In genomic region chr4:69974208-69974607, GRCm38 (mm10) we compare ENCODE assay signal across 25 mouse cellular contexts.
DNase-seq lines count a peak whose midpoint lies in the region; ATAC-seq and TF ChIP-seq lines count a peak whose summit lies in the region.
"Had no signal": no experiment of that assay in that cellular context is flagged by ENCODE, and none has a peak within 500 bp of the region (broad histone marks: within the 10 kb centered on the region; RNA-seq: fewer than 3 reads in every experiment).

No protein-coding gene starts in this region.

- no peak overlapping the region for H3K27ac ChIP-seq in midbrain, embryonic 11.5 days (ENCODE audit: low read depth, low read length)
- no peak overlapping the region for H3K27ac ChIP-seq in midbrain, embryonic 14.5 days (replicated peaks; ENCODE audit: low read depth, low read length)
- H3K27ac ChIP-seq in forebrain, embryonic 16.5 days (ENCODE audit: low read length), result no peak overlapping the region
- H3K27ac ChIP-seq in kidney, embryonic 16.5 days (ENCODE audit: low read length), result no peak overlapping the region
- H3K27ac ChIP-seq: hindbrain, embryonic 15.5 days; kidney, postnatal 0 days; limb, embryonic 12.5 days; liver, embryonic 15.5 days; neural tube, embryonic 15.5 days had no signal

- no peaks in the 10 kb centered on the region for H3K9me3 ChIP-seq in midbrain, embryonic 11.5 days (ENCODE audit: control insufficient read depth, low read length)
- no peaks in the 10 kb centered on the region for H3K9me3 ChIP-seq in midbrain, embryonic 14.5 days (ENCODE audit: control insufficient read depth, low read length)
- H3K9me3 ChIP-seq in forebrain, embryonic 16.5 days (ENCODE audit: control insufficient read depth, low read length), result 0 out of 2 replicates have a peak, but pooled peaks cover 2% of the 10 kb centered on the region
- 0 out of 2 replicates have a peak, but pooled peaks cover 3% of the 10 kb centered on the region for H3K9me3 ChIP-seq in kidney, embryonic 16.5 days (ENCODE audit: low read length)
- H3K9me3 ChIP-seq: hindbrain, embryonic 15.5 days; limb, embryonic 12.5 days; neural tube, embryonic 15.5 days had no signal

- no peaks in the 10 kb centered on the region for H3K36me3 ChIP-seq in midbrain, embryonic 11.5 days (ENCODE audit: control insufficient read depth, insufficient read depth, low read length)
- no peaks in the 10 kb centered on the region for H3K36me3 ChIP-seq in midbrain, embryonic 14.5 days (ENCODE audit: control insufficient read depth, insufficient read depth, low read length)
- no peaks in the 10 kb centered on the region for H3K36me3 ChIP-seq in forebrain, embryonic 16.5 days (ENCODE audit: control insufficient read depth, insufficient read depth)
- H3K36me3 ChIP-seq in kidney, embryonic 16.5 days (ENCODE audit: insufficient read depth, low read length), result no peaks in the 10 kb centered on the region
- H3K36me3 ChIP-seq: G1E; hindbrain, embryonic 15.5 days; limb, embryonic 12.5 days; liver, embryonic 15.5 days; neural tube, embryonic 15.5 days had no signal

- no peak overlapping the region for H3K4me2 ChIP-seq in midbrain, embryonic 11.5 days
- no peak overlapping the region for H3K4me2 ChIP-seq in midbrain, embryonic 14.5 days (ENCODE audit: low read length)
- no peak overlapping the region for H3K4me2 ChIP-seq in forebrain, embryonic 16.5 days (ENCODE audit: low read length)
- H3K4me2 ChIP-seq in kidney, embryonic 16.5 days (replicated peaks; ENCODE audit: low read depth, low read length), result no peak overlapping the region
- H3K4me2 ChIP-seq: heart, embryonic 11.5 days; hindbrain, embryonic 15.5 days; limb, embryonic 12.5 days; liver, embryonic 15.5 days; lung, embryonic 14.5 days; neural tube, embryonic 15.5 days had no signal

- H3K9ac ChIP-seq in midbrain, embryonic 11.5 days (ENCODE audit: low read length), result no peak overlapping the region
- H3K9ac ChIP-seq in midbrain, embryonic 14.5 days (replicated peaks; ENCODE audit: low read length), result no peak overlapping the region
- no peak overlapping the region for H3K9ac ChIP-seq in forebrain, embryonic 16.5 days (replicated peaks; ENCODE audit: low read depth, low read length)
- no peak overlapping the region for H3K9ac ChIP-seq in kidney, embryonic 16.5 days (replicated peaks; ENCODE audit: low read length)
- H3K9ac ChIP-seq: hindbrain, embryonic 15.5 days; limb, embryonic 12.5 days; liver, embryonic 15.5 days; lung, embryonic 14.5 days; neural tube, embryonic 15.5 days had no signal

- WGBS in midbrain, embryonic 11.5 days, result 37% methylated on average over 2 of the region's 2 CpGs
- 38% methylated on average over 2 of the region's 2 CpGs for whole genome bisulfite sequencing in midbrain, embryonic 14.5 days
- 8% methylated on average over 2 of the region's 2 CpGs for WGBS in forebrain, embryonic 16.5 days
- 49% methylated on average over 2 of the region's 2 CpGs for WGBS in kidney, embryonic 16.5 days

- ATAC-seq in midbrain, embryonic 11.5 days (ENCODE audit: low FRiP score), result 0 out of 2 replicates have a peak, but pooled peaks have one; percentile 25
- no peak; the same call in 1 of the 2 replicates for ATAC-seq in midbrain, embryonic 14.5 days (ENCODE audit: low FRiP score, low TSS enrichment)
- peak; percentile 63 for ATAC-seq in forebrain, embryonic 16.5 days
- no peak for ATAC-seq in kidney, embryonic 16.5 days (ENCODE audit: low FRiP score, low TSS enrichment)

- TF ChIP-seq POLR2A in brain, embryonic 14.5 days (IDR thresholded peaks at IDR 0.05; ENCODE audit: borderline replicate concordance, extremely low read depth, insufficient read depth, insufficient read length, poor library complexity, severe bottlenecking), result no peak

- no peaks in the 10 kb centered on the region for H3K4me1 ChIP-seq in midbrain, embryonic 11.5 days (ENCODE audit: control insufficient read depth, insufficient read depth, low read length)
- H3K4me1 ChIP-seq in midbrain, embryonic 14.5 days (ENCODE audit: control insufficient read depth, insufficient read depth, low read length), result no peaks in the 10 kb centered on the region
- 0 out of 2 replicates have a peak, but pooled peaks cover 3% of the 10 kb centered on the region for H3K4me1 ChIP-seq in forebrain, embryonic 16.5 days (replicated peaks; ENCODE audit: control insufficient read depth, insufficient read depth, low read length)
- no peaks in the 10 kb centered on the region for H3K4me1 ChIP-seq in kidney, embryonic 16.5 days (ENCODE audit: insufficient read depth, low read length)
- H3K4me1 ChIP-seq: hindbrain, embryonic 15.5 days; liver, embryonic 15.5 days; neural tube, embryonic 15.5 days had no signal

- DNase-seq in midbrain, embryonic 11.5 days (ENCODE audit: low spot score, missing footprints), result no peak
- DNase-seq in midbrain, embryonic 14.5 days, result no peak
- DNase-seq in R1 (ENCODE audit: low read depth, low spot score), result peak; percentile 67
- DNase-seq in brain, embryonic 14.5 days (ENCODE audit: low read depth), result peak; percentile 64
- DNase-seq in heart, postnatal 4 days, result no peak
- DNase-seq: adrenal gland, postnatal 14 days; B cell, adult 2 months; cerebellum, adult 18-20 months; gastrocnemius, postnatal 14 days; kidney, adult 18-20 months; layer of hippocampus, postnatal 36 days; lung, embryonic 14.5 days; lung, postnatal 14 days; right cerebral cortex, postnatal 14 days; thymus, postnatal 14 days had no signal

- no peak overlapping the region for H3K4me3 ChIP-seq in midbrain, embryonic 11.5 days (ENCODE audit: low read depth, low read length)
- no peak overlapping the region for H3K4me3 ChIP-seq in midbrain, embryonic 14.5 days (replicated peaks; ENCODE audit: low read depth, low read length)
- H3K4me3 ChIP-seq in forebrain, embryonic 16.5 days (replicated peaks; ENCODE audit: low read length), result no peak overlapping the region
- H3K4me3 ChIP-seq in kidney, embryonic 16.5 days (ENCODE audit: low read length), result no peak overlapping the region
- H3K4me3 ChIP-seq: erythroblast, embryonic 14.5 days; hindbrain, embryonic 15.5 days; limb, embryonic 12.5 days; liver, embryonic 15.5 days; neural tube, embryonic 15.5 days had no signal

- no peak for TF ChIP-seq CTCF in brain, embryonic 14.5 days (IDR thresholded peaks at IDR 0.05; ENCODE audit: borderline replicate concordance, extremely low read depth, insufficient read depth, insufficient read length)

- no peaks in the 10 kb centered on the region for H3K27me3 ChIP-seq in midbrain, embryonic 11.5 days (ENCODE audit: control insufficient read depth, insufficient read depth, low read length)
- H3K27me3 ChIP-seq in midbrain, embryonic 14.5 days (ENCODE audit: control insufficient read depth, insufficient read depth, low read length), result no peaks in the 10 kb centered on the region
- no peaks in the 10 kb centered on the region for H3K27me3 ChIP-seq in forebrain, embryonic 16.5 days (replicated peaks; ENCODE audit: control insufficient read depth, insufficient read depth, low read length)
- no peaks in the 10 kb centered on the region for H3K27me3 ChIP-seq in kidney, embryonic 16.5 days (ENCODE audit: insufficient read depth, low read length)
- H3K27me3 ChIP-seq: hindbrain, embryonic 15.5 days; limb, embryonic 12.5 days; liver, embryonic 15.5 days; neural tube, embryonic 15.5 days had no signal

Comparison
In these comparisons a context has a peak if more than half of its experiments do, and no peak if none do; other contexts are left out.
1. ATAC-seq: peak in midbrain, embryonic 11.5 days (single experiment) and forebrain, embryonic 16.5 days (single experiment); none in midbrain, embryonic 14.5 days (single experiment) and kidney, embryonic 16.5 days (single experiment).
2. DNase-seq: peak in R1 (single experiment) and brain, embryonic 14.5 days (single experiment); none in midbrain, embryonic 11.5 days (single experiment), midbrain, embryonic 14.5 days (single experiment) and heart, postnatal 4 days (single experiment).